Mouse (Mus musculus) erythroblast, embryonic 14.5 days (primary cell): ENCODE data around the gene Tle6.

Experiments used
- GATA1 ChIP-seq: IDR thresholded peaks from 2 replicates; pipeline ENCODE4 v1.6.1; 2012; ENCODE audit warnings: low read length, inconsistent platforms, mixed read lengths
- TAL1 ChIP-seq: IDR thresholded peaks from 3 replicates; pipeline ENCODE4 v1.6.1; 2012; ENCODE audit warnings: low read length, inconsistent platforms, mixed read lengths

DNA sequence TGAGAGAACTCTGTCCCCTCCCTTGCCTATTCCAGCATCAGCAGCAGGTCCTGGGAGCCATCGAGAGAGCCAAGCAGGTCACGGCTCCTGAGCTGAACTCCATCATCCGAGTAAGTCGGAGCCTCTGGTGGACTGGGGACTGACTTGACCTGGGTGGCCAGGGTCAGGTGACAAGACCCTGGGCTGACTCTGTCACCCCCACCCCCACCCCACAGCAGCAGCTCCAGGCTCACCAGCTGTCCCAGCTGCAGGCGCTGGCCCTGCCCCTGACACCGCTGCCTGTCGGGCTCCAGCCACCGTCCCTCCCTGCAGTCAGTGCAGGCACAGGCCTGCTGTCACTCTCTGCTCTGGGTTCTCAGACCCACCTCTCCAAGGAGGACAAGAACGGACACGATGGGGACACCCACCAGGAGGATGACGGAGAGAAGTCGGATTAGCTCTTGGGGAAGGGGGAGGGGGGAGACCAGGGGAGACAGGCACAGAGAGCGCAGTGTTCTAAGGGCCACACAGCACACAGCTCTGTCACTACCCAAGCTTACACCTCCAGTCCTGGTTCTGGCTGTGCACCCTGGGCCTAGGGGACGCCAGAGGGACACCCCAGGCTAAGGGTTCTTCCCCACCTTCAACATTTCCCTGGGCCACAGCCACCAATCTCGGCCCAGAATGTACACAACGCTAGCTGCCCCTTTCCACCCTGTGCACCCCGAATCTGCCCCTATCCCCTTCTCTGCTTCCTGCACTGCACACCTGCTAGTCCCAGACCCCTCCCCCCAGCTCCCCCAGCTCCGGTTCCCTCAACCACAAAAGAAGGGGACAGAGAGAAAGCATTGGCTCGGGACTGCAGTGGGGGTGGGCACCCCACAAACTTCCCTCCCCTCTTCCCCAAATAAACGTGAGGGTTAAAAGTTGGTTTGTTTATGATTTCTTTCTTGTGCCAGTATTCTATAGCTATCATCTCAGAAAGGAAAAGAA is 35.3 kb downstream of the Tle6 start:
- TF ChIP-seq GATA1 (no peak), TAL1 (no peak)
